Mouse (Mus musculus) heart, adult 11 months (tissue): ENCODE results near the gene a.

Experiments
- DNase-seq: peaks from one replicate; pipeline ENCODE4 v3.0.0; 2022

a gene

DNA sequence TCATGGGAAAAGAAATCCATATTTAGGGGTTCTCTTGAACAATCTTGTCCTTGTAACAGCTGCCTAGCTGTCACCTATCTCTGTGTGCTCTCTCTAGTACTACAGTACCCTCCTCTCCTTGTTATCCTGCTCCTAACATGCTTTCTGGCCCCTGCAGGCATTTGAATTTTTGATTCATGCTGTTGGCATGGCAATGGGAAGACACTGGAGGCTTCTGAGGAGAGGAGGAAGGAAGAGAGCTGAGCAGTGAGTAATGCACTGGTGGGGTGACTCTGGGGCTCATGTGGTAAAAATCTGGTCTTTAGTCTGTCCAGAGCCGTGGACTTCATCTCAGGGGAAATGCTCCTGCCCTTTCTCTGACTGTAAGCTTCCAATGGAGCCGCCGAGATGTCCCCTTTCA lies 5.9 kb upstream of the a start:
- DNase-seq = peak; percentile 77

DNA sequence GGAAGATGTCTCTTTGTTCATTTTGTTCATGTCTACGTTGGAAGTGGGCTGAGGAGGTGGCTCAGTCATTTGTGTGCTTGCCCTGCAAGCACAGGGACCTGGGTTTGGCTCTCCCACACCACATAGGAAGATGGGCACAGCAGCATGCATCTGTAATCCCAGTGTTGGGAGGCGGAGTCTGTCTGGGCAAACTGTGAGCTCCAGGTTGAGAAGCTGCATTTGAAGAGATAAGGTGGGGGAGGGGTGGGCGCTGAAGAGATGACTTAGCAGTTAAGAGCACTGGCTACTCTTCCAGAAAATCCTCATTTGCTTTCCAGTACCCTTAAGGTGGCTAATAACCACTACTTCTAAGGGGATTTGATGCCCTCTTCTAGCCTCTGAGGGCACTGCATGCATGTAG lies 5.0 kb upstream of the a start:
- peak; percentile 82 for DNase-seq

GRCm38 (mm10) chr2:154786776-154787175 lies 4.4 kb upstream of the a start:
- no peak for DNase-seq

DNA sequence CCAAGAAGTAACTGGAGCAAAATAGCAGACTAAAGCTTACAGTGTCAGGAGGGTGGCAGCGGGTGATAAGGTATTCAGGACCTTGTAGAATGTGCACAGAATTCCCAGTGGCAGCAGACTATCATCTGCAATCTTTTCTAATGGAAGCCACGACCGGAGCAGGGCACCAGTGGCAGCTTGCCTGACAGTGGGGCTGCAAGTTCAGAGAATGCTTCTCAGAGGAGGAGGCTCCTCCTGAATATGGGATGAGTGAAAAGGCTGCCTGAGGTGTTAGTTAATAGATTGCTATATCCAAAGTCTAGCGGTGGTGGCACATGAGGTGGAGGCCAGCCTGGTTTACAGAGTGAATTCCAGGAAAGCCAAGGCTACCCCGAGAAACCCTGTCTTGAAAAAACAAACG lies 1.8 kb upstream of the a start:
- no peak for DNase-seq

- peak; percentile 91 for DNase-seq
Measured at GRCm38 (mm10) chr2:154789977-154790655, 1.1 kb upstream of the a start.

DNA sequence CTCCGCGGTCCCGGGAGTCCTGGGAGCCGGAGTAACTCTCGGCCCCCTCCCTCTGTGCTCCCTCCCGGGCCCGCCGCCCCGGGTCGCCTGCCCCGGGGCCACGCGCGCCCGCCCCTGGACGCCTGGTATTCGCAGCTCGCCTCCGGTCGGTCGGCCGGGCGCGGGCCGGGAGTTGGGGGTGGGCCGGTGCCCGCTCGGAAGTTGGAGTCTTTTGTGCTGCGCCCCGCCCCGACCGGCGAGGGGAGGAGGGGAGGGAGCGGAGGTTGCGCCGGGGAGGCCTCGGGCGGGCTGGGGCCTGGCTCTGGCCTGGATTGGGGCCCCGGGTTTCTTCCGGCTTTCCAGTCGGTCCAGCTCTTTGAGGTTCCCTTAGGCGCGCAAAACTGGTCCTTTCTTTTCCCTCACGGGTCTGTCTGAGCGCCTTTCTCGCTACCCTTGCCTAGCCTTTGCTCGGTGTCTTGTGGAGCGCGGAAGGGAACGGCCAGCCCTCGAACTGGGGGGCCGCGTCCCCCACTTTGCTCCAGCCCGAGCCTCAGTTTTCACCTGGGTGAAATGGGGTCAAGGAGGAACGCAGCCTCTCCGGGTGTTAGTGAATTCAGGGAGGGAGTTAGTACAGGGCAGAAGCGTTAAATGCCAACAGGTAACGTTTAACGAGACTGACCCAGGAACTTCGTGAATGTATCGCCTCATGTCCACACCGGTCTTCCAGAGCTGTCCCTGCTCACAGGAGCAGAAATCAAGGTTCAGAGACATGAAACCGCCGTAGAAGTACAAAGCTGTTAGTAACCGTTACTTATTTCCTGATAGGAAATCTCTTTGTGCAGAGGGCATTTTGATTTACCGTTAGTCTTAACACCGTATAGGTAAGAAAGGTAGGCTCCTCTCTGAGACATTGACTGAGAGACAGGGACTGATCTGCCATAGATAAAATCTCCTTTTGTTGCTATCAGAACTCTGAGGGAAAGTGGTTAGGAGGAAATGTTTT lies 750 bp downstream of the a start:
- peak; percentile 99 for DNase-seq

GRCm38 (mm10) chr2:154803372-154803771 lies 12.2 kb downstream of the a start:
- DNase-seq = no peak

DNA sequence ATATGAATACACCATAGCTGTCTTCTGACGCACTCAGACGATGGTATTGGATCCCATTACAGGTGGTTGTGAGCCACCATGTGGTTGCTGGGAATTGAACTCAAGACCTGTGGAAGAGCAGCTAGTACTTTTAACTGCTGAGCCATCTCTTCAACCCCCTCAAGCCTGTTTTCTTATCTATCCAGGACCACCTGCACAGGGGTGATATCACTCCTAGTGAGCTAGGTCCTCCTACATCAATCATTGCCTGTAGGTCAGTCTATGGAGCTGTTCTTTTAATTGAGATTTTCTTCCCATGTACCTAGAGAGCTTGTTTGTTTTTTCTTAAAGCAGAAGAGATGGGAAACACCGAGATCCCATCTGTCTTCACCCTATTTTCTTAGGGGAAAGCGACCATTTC lies 12.6 kb downstream of the a start:
- DNase-seq = no peak

DNA sequence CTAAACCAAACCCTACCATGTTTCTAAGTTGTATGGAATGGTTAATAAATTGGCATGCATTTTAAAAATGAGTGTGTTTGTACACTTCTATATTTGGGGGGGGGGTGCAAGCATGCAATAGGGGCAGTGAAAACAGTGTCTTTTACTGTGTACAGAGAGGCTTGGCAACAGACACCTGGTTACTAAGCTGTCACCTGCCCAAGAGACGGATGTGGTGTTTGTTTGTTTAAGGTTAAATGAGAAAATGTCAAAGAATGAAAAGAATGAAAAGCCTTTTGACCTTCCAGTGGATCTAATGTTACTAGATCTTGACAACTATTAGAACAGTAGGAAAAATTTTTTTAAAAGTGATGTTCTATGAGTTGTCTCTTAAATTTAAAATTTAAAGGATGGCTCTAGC lies 16.5 kb downstream of the a start:
- DNase-seq = no peak

GRCm38 (mm10) chr2:154809107-154809762 lies 18.0 kb downstream of the a start:
- DNase-seq = no peak

- DNase-seq = no peak
Measured at GRCm38 (mm10) chr2:154810821-154811220, 19.6 kb downstream of the a start.

- DNase-seq = no peak
Measured at GRCm38 (mm10) chr2:154813426-154813825, 22.2 kb downstream of the a start.

DNA sequence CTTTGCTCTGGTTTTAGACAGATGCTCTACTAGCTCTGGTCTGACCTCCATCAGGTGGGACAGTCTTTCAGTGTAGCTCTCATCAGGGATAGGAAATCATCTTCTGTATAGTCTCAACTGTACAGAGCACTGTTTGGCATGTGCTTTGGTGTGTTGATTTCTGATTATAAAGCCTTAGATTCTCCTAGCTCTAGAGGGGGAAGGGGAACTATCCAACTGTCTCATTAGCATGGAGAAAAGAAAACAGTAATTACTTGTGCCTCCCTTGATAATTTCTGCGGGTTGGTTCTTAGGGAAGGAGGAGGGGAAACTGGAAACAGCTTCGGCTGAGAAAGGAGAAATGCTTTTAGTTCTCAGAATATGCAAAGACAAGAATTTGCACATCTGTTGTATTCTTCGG lies 25.9 kb downstream of the a start:
- no peak for DNase-seq

DNA sequence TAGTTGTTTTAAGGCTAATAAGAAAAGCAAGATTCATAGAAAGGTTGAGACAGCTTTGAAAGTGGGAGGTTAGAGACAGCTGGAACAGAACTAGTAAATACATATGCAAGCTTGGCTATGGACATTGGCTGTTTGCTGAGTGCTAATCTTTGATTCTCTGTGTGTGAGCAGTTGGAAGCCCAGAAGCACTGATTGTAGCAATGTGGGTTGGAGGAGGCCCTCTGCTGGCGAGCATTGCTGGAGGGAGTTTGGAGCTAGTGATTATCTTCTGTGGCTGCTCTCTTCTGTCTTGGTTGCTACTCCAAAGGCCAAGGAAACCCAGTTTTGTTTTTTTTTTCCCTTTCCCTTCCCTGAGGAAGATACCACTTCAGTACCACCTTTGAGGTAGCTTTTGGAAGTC lies 26.6 kb downstream of the a start:
- no peak for DNase-seq

- DNase-seq = no peak
Measured at GRCm38 (mm10) chr2:154818599-154818998, 27.4 kb downstream of the a start.

GRCm38 (mm10) chr2:154820346-154820745 lies 29.1 kb downstream of the a start:
- DNase-seq = no peak

DNA sequence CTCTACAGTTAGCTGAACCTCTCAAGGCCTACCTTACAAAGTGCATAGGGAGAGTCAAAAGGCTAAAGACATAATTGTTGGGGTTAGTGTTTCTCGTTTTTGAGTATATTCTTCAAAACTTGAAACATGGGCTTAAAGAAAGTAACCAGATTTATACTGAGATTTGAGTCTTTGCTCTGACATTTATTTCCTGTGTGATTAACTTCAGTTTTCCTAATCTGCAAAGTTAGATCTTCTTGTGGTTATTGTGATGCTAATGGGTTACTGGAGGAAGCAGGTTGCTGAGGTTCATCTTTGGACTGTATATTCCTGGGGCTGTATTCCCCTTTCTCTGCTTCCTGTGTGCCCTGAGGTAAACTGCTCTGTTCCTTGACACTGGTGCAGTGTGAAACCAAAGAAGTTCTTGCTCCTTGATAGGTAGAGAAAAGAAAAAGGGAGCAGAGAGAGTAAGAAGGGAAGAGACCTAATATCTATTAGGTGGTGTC lies 34.9 kb downstream of the a start:
- no peak for DNase-seq

DNA sequence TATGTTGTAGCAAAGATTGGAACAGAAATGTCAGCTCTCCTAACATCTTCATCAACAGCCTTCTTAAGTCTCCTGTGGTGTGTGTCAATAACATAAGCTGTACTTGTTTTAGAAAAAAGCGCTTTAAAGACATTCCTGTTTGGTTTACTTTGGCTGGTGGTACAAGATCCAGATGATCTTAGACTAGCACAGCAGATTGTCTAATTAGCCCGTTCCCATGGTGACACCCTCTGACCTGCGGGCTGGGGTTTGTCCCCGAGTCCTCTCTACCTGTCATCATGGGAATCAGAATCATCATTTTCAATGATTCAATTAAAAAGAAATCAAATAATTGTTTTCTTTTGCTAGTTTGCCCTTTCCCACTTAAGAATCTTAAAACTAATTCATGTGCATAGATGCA lies 36.3 kb downstream of the a start:
- DNase-seq = no peak

DNA sequence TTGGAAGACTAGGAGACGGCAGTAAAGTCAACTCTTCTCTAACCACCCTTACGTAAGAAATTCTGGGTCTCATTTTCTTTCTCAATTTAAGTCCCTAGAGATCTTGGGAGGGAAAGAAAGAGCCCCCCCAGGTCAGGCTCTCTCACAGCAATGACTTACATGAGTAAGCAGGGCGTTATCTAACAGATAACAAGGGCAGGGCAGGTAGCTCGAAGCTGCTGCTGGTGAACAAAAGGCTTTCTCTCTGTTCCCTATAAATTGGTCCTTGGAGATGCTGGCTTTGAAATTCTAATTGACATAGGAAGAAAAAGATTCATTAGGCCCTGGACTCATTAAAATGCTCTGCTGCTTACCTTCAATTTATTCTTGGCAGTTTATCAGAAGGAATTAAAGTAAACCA lies 41.3 kb downstream of the a start:
- DNase-seq = no peak

GRCm38 (mm10) chr2:154834149-154834865 lies 43.1 kb downstream of the a start:
- DNase-seq = no peak

DNA sequence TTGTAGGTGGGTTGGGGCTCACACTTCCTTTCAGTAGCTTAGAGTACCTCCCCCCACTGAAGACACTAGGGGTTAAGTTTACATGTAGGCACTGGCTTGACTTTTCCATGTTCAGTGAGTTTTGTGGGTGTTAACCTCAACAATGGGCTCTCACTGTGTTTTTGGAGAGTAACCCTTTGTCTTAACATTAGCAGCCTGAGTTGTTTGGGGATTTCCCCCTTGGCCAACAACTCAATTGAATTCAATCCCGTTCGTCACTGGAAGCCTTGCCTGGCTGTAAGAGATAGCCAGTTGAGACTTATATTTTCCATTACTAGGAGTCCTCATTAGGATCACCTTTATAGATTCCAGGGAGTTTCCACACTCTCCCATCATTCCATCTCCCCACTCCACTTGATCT lies 45.3 kb downstream of the a start:
- DNase-seq = no peak

DNA sequence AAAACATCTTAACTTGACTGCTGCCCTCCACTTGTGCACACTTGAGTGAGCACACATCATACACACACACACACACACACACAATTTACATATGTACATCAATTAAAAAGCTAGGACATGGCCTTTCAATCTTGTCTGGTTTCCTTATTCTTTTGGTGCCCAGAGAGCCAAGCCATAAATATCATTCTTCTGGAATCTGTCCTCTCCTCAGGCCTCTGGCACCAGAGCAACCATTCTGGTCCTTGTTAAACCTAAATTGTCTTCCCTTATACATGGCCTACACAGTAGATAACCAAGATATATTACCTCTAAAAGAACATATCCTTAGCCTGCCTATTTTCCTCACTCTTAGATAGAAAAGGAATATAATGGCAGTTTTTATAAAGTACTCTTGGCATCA lies 56.9 kb downstream of the a start:
- no peak for DNase-seq

- no peak for DNase-seq
Measured at GRCm38 (mm10) chr2:154855383-154855782, 64.2 kb downstream of the a start.
